Mouse (Mus musculus): ENCODE data around the gene Rtl8c. TPM values are rescaled to one million over a fixed set of nuclear protein-coding genes. Genes with fewer than 3 reads are reported as not detected.
"Not testable (repeated sequence)": the region's sequence is repeated elsewhere in the genome, so short reads cannot be mapped to it uniquely, and the experiment has no call there.

The Rtl8c gene
- polyA plus RNA-seq, 1 experiment from 2014 or later, result 22.0 TPM

DNA sequence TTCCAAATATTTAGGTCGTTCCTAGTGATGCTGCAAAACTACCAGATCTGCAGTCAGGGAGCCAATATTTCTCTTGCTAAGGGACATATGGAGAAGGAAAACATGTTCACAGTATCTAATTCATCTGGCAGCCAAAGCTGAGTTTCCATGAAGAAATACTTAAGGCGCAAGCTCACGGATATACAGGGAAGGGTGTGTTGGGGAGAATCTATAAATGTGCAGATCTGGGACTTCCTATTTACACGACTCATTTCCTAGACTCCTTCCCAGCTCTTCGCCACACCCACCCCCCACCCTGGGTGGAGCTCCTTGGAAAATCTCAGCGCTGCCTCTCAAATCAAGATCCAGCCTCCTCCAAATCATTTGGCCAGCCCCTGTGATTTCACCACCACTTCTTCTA, 38.1 kb downstream of the Rtl8c start:
- H3K27me3 ChIP-seq (replicated peaks; ENCODE audit: control insufficient read depth, insufficient read depth, low read length), result no peaks in the 10 kb centered on the region
- H3K36me3 ChIP-seq (ENCODE audit: control insufficient read depth, insufficient read depth), result no peaks in the 10 kb centered on the region
- H3K4me1 ChIP-seq (replicated peaks; ENCODE audit: control insufficient read depth, insufficient read depth, low read length), result no peaks in the 10 kb centered on the region
- H3K27ac ChIP-seq (ENCODE audit: low read depth, low read length), result no peak overlapping the region
- no peak for TF ChIP-seq CTCF (IDR thresholded peaks at IDR 0.05; ENCODE audit: low read depth)
- H3K9me3 ChIP-seq (ENCODE audit: control insufficient read depth), result no peaks in the 10 kb centered on the region
- no peak overlapping the region for H3K4me3 ChIP-seq (ENCODE audit: low read depth, low read length)
- no peak for ATAC-seq
- H3K9ac ChIP-seq (ENCODE audit: low read depth, low read length), result no peak overlapping the region
- whole genome bisulfite sequencing, result 67% methylated on average over 6 of the region's 6 CpGs
- H3K4me2 ChIP-seq (replicated peaks; ENCODE audit: low read depth), result no peak overlapping the region

DNA sequence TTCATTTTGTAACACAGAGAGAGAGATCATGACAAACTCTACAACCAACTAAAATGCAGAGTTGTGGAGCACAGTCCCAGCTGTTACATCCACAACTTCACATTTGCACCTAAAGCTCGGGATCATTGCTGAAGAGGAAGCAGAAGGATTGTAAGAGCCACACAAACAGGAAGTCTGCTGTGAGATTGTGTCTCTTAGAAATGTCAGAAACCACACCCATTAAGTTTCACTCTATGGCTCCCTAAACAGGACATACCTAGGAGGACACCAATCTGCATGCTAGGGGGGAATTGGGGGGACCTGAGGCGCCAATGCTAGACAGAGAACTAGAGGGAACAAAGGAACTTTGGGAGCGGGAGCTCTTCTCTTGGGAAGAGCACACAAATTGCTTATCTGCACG, 45.1 kb downstream of the Rtl8c start:
- not testable (repeated sequence) for H3K27me3 ChIP-seq (replicated peaks; ENCODE audit: control insufficient read depth, insufficient read depth, low read length); H3K4me3 ChIP-seq (ENCODE audit: low read depth, low read length); H3K9ac ChIP-seq (ENCODE audit: low read depth, low read length); H3K4me1 ChIP-seq (replicated peaks; ENCODE audit: control insufficient read depth, insufficient read depth, low read length); H3K36me3 ChIP-seq (ENCODE audit: control insufficient read depth, insufficient read depth); H3K4me2 ChIP-seq (replicated peaks; ENCODE audit: low read depth); H3K27ac ChIP-seq (ENCODE audit: low read depth, low read length); ATAC-seq; H3K9me3 ChIP-seq (ENCODE audit: control insufficient read depth)
- WGBS, result 46% methylated on average over 4 of the region's 4 CpGs

Other genes starting within 250 kb of the Rtl8c start
- 69.4 and 73.8 TPM in 2 replicates for gene Mospd1, start 237.5 kb upstream of the Rtl8c start, polyA plus RNA-seq (2015; fragmentation: Nextera tagmentation; extraction: Ambion mirVana)
- not detected in 2 replicates for gene Etd, start 173.1 kb upstream of the Rtl8c start, polyA plus RNA-seq (2015; fragmentation: Nextera tagmentation; extraction: Ambion mirVana)
- not detected in 2 replicates for gene Gm14597, start 947 bp downstream of the Rtl8c start, polyA plus RNA-seq (2015; fragmentation: Nextera tagmentation; extraction: Ambion mirVana)
- gene Rtl8a, start 35.6 kb downstream of the Rtl8c start, polyA plus RNA-seq (2015; fragmentation: Nextera tagmentation; extraction: Ambion mirVana), result 45.6 and 46.0 TPM in 2 replicates
- gene Rtl8b, start 62.4 kb downstream of the Rtl8c start, polyA plus RNA-seq (2015; fragmentation: Nextera tagmentation; extraction: Ambion mirVana), result 38.4 and 39.1 TPM in 2 replicates
- 0.13 and 0.26 TPM in 2 replicates for gene 4930502E18Rik, start 116.8 kb downstream of the Rtl8c start, polyA plus RNA-seq (2015; fragmentation: Nextera tagmentation; extraction: Ambion mirVana)
- gene 1700013H16Rik, start 149.8 kb downstream of the Rtl8c start, polyA plus RNA-seq (2015; fragmentation: Nextera tagmentation; extraction: Ambion mirVana), result 0.56 TPM in 1 of 2 replicates, not detected in the other
- 0.07 and 0.08 TPM in 2 replicates for gene Zfp36l3, start 168.4 kb downstream of the Rtl8c start, polyA plus RNA-seq (2015; fragmentation: Nextera tagmentation; extraction: Ambion mirVana)
- gene Xlr, start 189.7 kb downstream of the Rtl8c start, polyA plus RNA-seq (2015; fragmentation: Nextera tagmentation; extraction: Ambion mirVana), result 2.8 and 3.6 TPM in 2 replicates